Mouse (Mus musculus): ENCODE measurements around the gene Fscn1.

Fscn1 gene

GRCm38 (mm10) chr5:142976516-142976915 is 16.4 kb downstream of the Fscn1 start:
- no peak for DNase-seq

GRCm38 (mm10) chr5:142982046-142982801 is 22.1 kb downstream of the Fscn1 start:
- no peak for DNase-seq

DNA sequence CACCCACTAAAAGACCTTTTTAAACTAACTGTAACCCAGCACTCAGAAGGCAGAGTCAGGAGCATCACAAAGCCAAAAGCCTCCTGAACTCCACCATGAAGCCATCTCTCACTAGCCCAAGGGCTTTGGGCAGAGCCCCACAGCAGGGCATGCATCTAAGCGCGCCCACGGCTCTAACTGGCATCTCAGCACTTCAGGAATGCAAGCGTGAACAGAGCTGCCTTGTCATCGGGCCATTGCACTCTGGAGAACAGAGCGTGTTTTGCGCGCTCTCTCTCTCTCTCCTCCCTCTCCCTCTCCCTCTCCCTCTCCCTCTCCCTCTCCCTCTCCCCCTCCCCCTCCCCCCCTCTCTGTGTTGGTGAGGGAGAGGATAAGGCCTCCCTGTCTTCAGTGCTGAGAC is 23.0 kb downstream of the Fscn1 start:
- no peak for DNase-seq

GRCm38 (mm10) chr5:142984271-142984670 is 24.1 kb downstream of the Fscn1 start:
- DNase-seq = no peak

DNA sequence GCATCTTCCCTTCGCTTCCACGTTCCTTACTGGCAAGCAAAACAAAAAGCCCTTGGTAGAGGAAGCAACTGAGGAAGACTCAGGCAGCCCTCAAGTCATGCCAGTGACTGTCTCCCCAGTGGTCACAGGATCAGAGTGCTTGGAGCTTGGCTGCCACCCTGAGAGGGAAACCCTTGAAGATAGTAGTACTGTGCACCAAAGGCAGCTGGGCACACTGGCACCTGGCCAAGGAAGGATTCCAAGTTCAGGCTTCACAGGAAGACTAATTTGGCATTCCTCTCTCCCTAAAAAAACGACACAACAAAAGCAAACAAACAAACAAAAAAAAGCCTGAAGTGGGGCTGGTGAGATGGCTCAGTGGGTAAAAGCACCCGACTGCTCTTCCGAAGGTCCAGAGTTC is 28.4 kb downstream of the Fscn1 start:
- DNase-seq = peak; percentile 73

GRCm38 (mm10) chr5:142989167-142989566 is 29.0 kb downstream of the Fscn1 start:
- no peak for DNase-seq

DNA sequence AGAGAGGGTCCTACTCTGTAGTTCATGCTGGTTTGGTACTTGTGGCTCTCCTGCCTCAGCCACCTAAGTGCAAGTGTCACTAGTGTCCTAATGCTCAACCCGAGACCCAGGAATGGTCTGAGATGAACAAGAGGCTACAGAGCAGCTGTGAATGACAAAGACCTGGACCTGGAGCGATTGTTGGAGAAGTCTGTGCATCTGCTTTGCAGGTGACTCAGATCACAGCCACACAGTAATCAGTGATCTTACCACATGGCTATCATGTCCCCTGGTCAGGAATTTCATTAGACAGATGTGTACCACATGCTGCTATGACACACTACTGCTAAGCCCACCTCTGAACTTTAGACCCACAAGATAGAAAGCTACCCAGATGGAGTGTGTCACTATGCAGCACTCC is 34.6 kb downstream of the Fscn1 start:
- DNase-seq = no peak

GRCm38 (mm10) chr5:142997526-142997925 is 37.4 kb downstream of the Fscn1 start:
- DNase-seq = no peak

GRCm38 (mm10) chr5:142998171-142998570 is 38.0 kb downstream of the Fscn1 start:
- no peak for DNase-seq

- DNase-seq = no peak
Measured at GRCm38 (mm10) chr5:143000091-143000490, 39.9 kb downstream of the Fscn1 start.

DNA sequence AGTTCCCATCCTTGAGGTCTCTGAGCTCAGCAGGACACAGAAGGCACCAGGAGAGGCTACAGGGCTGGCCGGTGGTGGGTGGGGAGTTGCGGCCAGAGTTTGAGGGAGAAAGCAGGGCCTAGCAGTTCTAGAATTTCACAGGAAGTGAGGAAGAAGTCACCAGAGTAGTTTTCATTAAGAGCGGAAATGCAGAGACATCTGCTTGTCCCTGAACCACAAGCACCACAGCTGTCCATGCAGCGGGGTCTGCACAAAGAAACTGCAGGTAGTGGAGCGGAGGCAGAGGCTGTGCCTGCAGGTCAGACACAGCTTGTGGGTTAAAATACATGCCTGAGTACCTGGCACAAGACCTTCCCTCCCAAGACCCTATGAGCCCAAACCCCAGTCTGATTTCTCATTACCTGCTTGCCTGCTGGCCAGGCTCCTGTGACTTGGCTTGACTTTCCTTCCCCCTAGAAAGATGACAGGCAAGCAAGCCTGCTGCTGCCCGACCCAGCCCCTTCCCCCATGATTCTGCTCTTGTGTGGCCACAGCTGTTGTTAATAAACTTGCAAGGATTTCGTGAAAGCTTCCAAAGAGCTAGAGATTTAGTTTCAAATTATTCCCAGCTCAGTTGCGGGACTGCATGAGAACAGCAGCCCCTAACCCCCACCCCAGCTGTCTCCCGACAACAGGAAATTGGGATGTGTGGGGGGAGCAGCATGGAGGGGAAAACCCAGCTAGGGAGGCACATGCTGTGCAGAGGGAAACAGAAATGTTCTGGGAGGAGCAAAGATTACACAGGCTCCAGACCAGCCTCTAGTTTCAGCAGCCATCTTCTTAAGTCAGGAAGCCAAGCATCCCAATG is 40.7 kb downstream of the Fscn1 start:
- no peak for DNase-seq

DNA sequence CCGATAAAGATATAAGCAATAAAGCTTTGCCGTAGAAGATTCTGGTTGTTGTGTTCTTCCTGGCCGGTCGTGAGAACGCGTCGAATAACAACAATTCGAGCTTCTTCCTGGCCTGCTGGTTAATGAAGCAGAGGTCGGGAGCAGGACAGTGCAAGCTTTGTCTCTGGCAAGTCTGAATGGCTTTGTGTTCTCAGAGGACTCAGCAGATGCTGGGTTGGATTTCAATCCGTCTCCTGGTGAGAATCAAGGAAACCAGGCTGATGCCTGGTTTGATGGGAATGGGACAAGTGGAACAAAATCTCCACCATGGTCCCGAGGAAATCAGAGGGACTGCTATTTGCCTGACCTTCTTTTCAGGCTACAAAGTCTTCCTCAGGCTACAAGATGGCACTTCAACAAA is 49.2 kb downstream of the Fscn1 start:
- DNase-seq = no peak

DNA sequence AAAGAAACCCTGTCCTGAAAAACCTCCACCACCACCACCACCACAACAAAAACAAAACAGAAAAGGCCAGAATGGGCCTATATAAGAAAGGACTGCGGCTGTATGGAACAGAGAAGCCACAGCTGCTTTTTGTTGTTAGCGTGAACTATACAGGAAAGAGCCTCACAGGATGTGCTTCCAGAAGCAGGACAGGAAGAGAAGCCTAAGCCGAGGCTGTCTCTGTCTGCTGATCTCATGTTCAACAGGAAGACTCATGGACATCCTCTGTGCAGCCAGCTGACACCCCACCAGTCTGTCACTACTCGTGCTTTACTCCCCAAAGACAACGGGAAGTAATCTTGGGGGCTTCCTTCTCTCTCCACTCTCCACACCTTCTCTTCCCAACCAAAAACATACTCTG is 57.3 kb downstream of the Fscn1 start:
- no peak for DNase-seq
